Mouse (Mus musculus): Measurements from ENCODE around the gene Palm3. TPM values are rescaled to one million over a fixed set of nuclear protein-coding genes. Genes with fewer than 3 reads are reported as not detected.

Gene Palm3
- polyA plus RNA-seq, 2 experiments = 0.19 TPM; not detected in 1

DNA sequence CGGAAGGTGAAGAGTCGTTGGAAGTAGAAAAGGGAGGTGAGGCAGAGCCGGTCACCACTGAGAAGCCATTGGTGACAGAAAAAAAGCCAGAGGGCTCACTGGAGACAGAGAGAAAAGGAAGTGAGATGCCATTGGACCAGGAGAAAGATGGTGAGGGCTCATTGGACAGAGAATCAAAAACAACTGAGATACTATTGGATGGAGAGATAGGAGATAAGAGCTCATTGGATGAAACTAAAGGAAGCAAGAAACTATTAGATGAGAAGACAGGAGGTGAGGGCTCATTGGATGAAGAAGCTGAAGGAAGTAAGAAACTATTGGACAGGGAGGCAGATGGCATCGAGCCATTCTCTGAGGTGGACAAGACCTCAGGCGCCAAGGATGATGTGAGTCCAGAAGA is 8.0 kb downstream of the Palm3 start:
- WGBS (ENCODE audit: insufficient replicate concordance) = 75% methylated on average over 5 of the region's 5 CpGs
- Histone ChIP-seq H3K9ac (replicated peaks) (no peak overlapping the region), H3K4me1 (replicated peaks; ENCODE audit: control insufficient read depth in 2 of 2, insufficient read depth in 2 of 2, low read length in 1 of 2) (peaks cover 0 to 2% of the 10 kb centered on the region in 2 experiments; a peak in 1 of 4 replicates), H3K27ac (no peak overlapping the region), H3K9me3 (ENCODE audit: control insufficient read depth, low read length) (no peaks in the 10 kb centered on the region), H3K4me2 (ENCODE audit: low read depth) (no peak overlapping the region), H3K36me3 (replicated peaks; ENCODE audit: control insufficient read depth, insufficient read depth, low read depth) (no peaks in the 10 kb centered on the region), H3K27me3 (ENCODE audit: control insufficient read depth, insufficient read depth, low read length) (peaks cover 28% of the 10 kb centered on the region), H3K4me3 (ENCODE audit: insufficient read depth in 1 of 2, low read depth in 2 of 2, low read length in 2 of 2) (no peak overlapping the region)
- ATAC-seq (ENCODE audit: insufficient read depth) (no peak), DNase-seq (ENCODE audit: low read depth in 3 of 3, low spot score in 3 of 3) (no peak)
- TF ChIP-seq CTCF (IDR thresholded peaks at IDR 0.05; ENCODE audit: low read depth) (no peak), EP300 (IDR thresholded peaks at IDR 0.05; ENCODE audit: low read depth) (no peak)

DNA sequence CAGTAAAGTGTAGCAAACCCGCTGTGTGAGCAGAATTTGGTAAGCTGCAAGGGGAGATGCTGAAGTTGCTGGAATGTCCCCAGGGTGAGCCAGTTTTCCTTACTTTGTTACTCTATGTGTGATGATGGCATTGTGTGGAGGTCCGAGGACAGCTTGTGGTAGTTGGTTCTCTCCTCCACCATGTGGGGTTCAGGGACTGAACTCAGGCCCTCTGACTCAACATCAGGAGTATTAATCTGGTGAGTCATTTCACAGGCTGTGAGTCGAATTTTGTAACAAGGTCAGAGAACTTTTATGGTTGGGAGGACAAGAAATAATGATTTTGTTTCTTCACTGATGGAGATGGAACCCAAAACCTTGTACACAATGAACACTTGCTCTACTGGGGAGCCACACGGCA is 11.5 kb downstream of the Palm3 start:
- WGBS (ENCODE audit: insufficient replicate concordance) = 50% methylated on average over 4 of the region's 4 CpGs
- DNase-seq (ENCODE audit: low read depth in 3 of 3, low spot score in 3 of 3) (no peak), ATAC-seq (ENCODE audit: insufficient read depth) (no peak)
- Histone ChIP-seq H3K27ac (no peak overlapping the region), H3K36me3 (replicated peaks; ENCODE audit: control insufficient read depth, insufficient read depth, low read depth) (no peaks in the 10 kb centered on the region), H3K9ac (replicated peaks) (no peak overlapping the region), H3K9me3 (ENCODE audit: control insufficient read depth, low read length) (no peaks in the 10 kb centered on the region), H3K27me3 (ENCODE audit: control insufficient read depth, insufficient read depth, low read length) (peaks cover 4% of the 10 kb centered on the region), H3K4me2 (ENCODE audit: low read depth) (no peak overlapping the region), H3K4me1 (replicated peaks; ENCODE audit: control insufficient read depth in 2 of 2, insufficient read depth in 2 of 2, low read length in 1 of 2) (no peaks in the 10 kb centered on the region), H3K4me3 (ENCODE audit: insufficient read depth in 1 of 2, low read depth in 2 of 2, low read length in 2 of 2) (no peak overlapping the region)
- no peak for TF ChIP-seq CTCF (IDR thresholded peaks at IDR 0.05; ENCODE audit: low read depth)
- no peak for TF ChIP-seq EP300 (IDR thresholded peaks at IDR 0.05; ENCODE audit: low read depth)

DNA sequence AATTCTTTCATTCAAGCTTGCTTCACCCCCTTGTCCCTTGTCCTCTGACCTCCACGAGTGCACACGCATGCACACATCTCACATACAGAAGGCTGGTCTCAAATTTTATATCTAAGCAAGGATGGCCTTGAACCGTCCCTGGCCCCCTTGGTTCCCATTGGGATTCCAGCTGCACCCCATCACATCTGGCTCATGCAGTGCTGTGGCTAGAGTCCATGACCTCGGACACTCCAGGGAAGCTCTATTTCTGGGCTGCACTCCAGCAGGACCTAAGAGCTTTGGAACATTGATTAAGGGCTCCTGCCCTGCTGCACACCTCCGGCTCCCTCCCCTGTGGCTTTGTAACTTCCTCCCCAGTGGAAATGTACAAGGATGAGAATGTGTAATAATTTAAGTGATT is 16.7 kb downstream of the Palm3 start:
- Histone ChIP-seq H3K27ac (no peak overlapping the region), H3K9ac (replicated peaks) (no peak overlapping the region), H3K4me1 (replicated peaks; ENCODE audit: control insufficient read depth in 2 of 2, insufficient read depth in 2 of 2, low read length in 1 of 2) (no peaks in the 10 kb centered on the region), H3K27me3 (ENCODE audit: control insufficient read depth, insufficient read depth, low read length) (peaks cover 12% of the 10 kb centered on the region), H3K9me3 (ENCODE audit: control insufficient read depth, low read length) (no peaks in the 10 kb centered on the region), H3K4me2 (ENCODE audit: low read depth) (no peak overlapping the region), H3K36me3 (replicated peaks; ENCODE audit: control insufficient read depth, insufficient read depth, low read depth) (no peaks in the 10 kb centered on the region), H3K4me3 (ENCODE audit: insufficient read depth in 1 of 2, low read depth in 2 of 2, low read length in 2 of 2) (no peak overlapping the region)
- no peak for DNase-seq (ENCODE audit: low read depth in 3 of 3, low spot score in 3 of 3)
- no peak for ATAC-seq (ENCODE audit: insufficient read depth)
- no peak for TF ChIP-seq EP300 (IDR thresholded peaks at IDR 0.05; ENCODE audit: low read depth)
- TF ChIP-seq CTCF (IDR thresholded peaks at IDR 0.05; ENCODE audit: low read depth) = no peak
- 65% methylated on average over 5 of the region's 5 CpGs for WGBS (ENCODE audit: insufficient replicate concordance)

DNA sequence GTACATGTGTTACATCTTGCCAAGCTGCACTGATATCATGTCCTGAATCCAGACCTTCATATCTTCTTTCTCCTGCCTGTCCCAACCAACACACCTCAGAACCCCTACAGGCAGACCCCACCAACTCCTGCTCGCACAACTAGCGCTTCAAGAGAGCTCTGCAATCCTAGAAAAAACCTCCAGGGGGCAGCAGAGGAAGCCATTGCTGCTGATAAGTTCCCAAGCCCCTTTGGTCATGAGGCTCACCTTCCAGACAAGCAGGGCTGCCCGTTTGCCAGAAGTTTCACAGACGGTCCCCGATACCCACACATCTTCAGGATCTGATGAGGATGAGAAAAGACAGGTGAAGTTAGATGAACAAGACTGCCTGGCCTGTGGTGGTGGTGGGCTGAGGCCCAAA is 17.8 kb downstream of the Palm3 start:
- H3K4me1 ChIP-seq (replicated peaks; ENCODE audit: control insufficient read depth in 2 of 2, insufficient read depth in 2 of 2, low read length in 1 of 2) = no peaks in the 10 kb centered on the region
- no peak overlapping the region for H3K4me3 ChIP-seq (ENCODE audit: insufficient read depth in 1 of 2, low read depth in 2 of 2, low read length in 2 of 2)
- H3K4me2 ChIP-seq (ENCODE audit: low read depth) = no peak overlapping the region
- H3K9ac ChIP-seq (replicated peaks) = no peak overlapping the region
- peaks cover 22% of the 10 kb centered on the region for H3K27me3 ChIP-seq (ENCODE audit: control insufficient read depth, insufficient read depth, low read length)
- no peaks in the 10 kb centered on the region for H3K9me3 ChIP-seq (ENCODE audit: control insufficient read depth, low read length)
- ATAC-seq (ENCODE audit: insufficient read depth) = no peak
- no peak overlapping the region for H3K27ac ChIP-seq
- TF ChIP-seq EP300 (IDR thresholded peaks at IDR 0.05; ENCODE audit: low read depth) = no peak
- peak; percentile 88 for TF ChIP-seq CTCF (IDR thresholded peaks at IDR 0.05; ENCODE audit: low read depth)
- no peaks in the 10 kb centered on the region for H3K36me3 ChIP-seq (replicated peaks; ENCODE audit: control insufficient read depth, insufficient read depth, low read depth)
- 2% methylated on average over 5 of the region's 5 CpGs for WGBS (ENCODE audit: insufficient replicate concordance)
- peak; percentile 33 to 54 (median 41) for DNase-seq (ENCODE audit: low read depth in 3 of 3, low spot score in 3 of 3)

DNA sequence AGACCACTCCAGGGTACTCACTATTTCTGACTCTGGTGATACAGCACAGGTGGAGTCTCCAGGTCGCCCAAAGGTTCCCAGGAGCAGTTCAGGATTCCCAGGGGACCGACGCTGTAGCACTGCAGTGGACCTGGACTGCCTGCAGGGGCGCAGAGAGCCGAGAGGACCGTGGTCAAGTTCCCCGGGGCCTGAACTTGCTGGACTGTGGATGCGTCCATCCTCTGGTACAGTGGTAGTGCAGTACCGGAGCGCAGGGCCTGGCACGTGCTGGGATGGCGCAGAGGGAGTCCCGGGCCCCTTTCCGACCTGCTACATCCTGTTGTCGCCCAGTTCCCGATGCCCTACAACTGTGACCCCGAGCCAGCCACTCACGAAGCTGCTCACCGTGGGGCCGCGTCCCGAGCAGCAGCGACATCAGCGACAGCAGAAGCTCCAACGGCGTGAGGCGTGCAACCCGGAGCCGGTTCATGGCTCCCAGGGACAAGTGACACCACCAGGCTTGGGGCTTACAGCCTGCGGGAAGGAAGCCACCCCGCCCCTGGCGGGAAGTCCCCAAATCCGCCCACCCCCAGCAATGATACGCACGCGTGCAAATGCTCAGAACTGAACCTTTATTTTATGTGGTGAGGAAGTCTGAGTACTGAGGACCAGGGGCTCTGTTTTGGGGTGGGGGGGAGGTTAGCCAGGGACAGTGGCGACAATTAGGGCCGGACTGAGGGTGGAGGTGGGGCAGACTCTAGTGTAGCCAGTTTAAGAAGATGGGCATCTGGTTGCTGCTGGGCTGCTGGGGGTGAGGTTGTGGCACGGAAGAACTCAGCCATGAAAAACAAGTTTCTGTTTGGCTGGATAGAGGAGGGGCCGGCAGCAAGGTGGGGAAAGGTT is 21.0 kb downstream of the Palm3 start, which contains the start of gene Il27ra:
Gene Il27ra, minus strand, starts transcription at position 524 of the 882 bp plus-strand sequence.
- H3K36me3 ChIP-seq (replicated peaks; ENCODE audit: control insufficient read depth, insufficient read depth, low read depth) = no peaks in the 10 kb centered on the region
- peaks cover 36% of the 10 kb centered on the region for H3K27me3 ChIP-seq (ENCODE audit: control insufficient read depth, insufficient read depth, low read length)
- no peaks in the 10 kb centered on the region for H3K4me1 ChIP-seq (replicated peaks; ENCODE audit: control insufficient read depth in 2 of 2, insufficient read depth in 2 of 2, low read length in 1 of 2)
- H3K4me2 ChIP-seq (ENCODE audit: low read depth) = peak within 1 kb of the TSS; percentile 54
- 3% methylated on average over 40 of the region's 40 CpGs for WGBS (ENCODE audit: insufficient replicate concordance)
- no peak within 1 kb of the TSS for H3K27ac ChIP-seq
- no peaks in the 10 kb centered on the region for H3K9me3 ChIP-seq (ENCODE audit: control insufficient read depth, low read length)
- ATAC-seq (ENCODE audit: insufficient read depth) = peak; percentile 56
- H3K9ac ChIP-seq (replicated peaks) = no peak within 1 kb of the TSS
- H3K4me3 ChIP-seq (ENCODE audit: insufficient read depth in 1 of 2, low read depth in 2 of 2, low read length in 2 of 2) = peak within 1 kb of the TSS in 1 of 2 experiments; percentile 29; a peak in 3 of 4 replicates
- DNase-seq (ENCODE audit: low read depth in 3 of 3, low spot score in 3 of 3) = no peak
- TF ChIP-seq CTCF (IDR thresholded peaks at IDR 0.05; ENCODE audit: low read depth) (peak; percentile 78), EP300 (IDR thresholded peaks at IDR 0.05; ENCODE audit: low read depth) (no peak)

Measured in liver, embryonic 14.5 days (tissue).